Mouse (Mus musculus) thymus, postnatal 0 days (tissue): Measurements from ENCODE around the gene 2310022B05Rik. TPM values are rescaled to one million over a fixed set of nuclear protein-coding genes. Genes with fewer than 3 reads are reported as not detected.

Experiments used
- DNase-seq: peaks from one replicate; pipeline ENCODE4 v3.0.0-alpha.2; 2015; ENCODE audit warnings: low spot score
- polyA plus RNA-seq: library from polyadenylated mRNA; unstranded; fragments of >200 nt; fragmentation: Nextera tagmentation; extraction: Ambion mirVana; gene quantifications from 2 replicates; pipeline ENCODE4 v1.2.1, GENCODE M21; 2015

The 2310022B05Rik gene
- polyA plus RNA-seq, result 6.7 and 6.9 TPM in 2 replicates

GRCm38 (mm10) chr8:124663112-124663873, at the start of gene 2310022B05Rik:
2310022B05Rik (minus strand) TSS chr8:124663369.
- DNase-seq, result peak; percentile 67

DNA sequence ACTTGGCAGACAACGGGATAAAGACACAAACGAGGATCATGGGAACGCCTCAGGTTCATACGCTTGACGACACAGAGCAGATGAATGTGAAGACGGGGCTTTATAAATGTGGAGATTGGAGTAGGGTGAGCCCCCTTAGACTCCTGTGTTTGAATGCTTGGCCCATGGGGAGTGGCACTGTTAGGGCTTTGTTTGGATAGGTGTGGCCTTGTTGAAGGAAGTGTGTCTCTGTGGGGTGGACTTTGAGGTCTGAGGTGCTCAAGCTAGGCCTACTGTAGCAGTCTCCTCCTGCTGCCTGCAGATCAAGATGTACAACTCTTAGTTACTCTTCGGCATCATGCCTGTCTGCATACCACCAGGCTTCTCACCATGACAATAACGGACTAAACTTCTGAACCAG, 42.7 kb upstream of the 2310022B05Rik start:
- DNase-seq, result no peak

- DNase-seq, result no peak
Measured at GRCm38 (mm10) chr8:124704376-124704775, 41.2 kb upstream of the 2310022B05Rik start.

- peak; percentile 46 for DNase-seq
Measured at GRCm38 (mm10) chr8:124703526-124703925, 40.4 kb upstream of the 2310022B05Rik start.

DNA sequence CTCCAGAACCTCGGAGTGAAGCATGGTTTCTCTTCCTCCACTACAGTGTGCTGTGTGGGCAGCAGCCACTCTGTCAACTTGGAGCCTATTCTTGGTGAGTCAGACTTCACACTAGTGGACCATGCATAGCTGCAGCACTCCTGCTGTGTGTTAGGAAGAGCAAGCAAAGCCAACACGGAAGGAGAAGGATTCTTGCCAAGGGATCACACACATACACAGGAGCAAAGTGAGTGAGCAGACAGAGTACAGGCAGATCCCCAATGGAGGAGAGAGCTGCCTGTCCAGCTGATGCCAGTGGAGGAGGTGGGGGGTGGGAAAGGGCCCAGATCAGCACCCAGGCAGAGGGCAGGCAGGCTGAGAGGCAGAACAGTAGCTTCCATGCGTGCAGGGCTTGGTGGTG, 39.0 kb upstream of the 2310022B05Rik start:
- no peak for DNase-seq

GRCm38 (mm10) chr8:124701023-124701422, 37.9 kb upstream of the 2310022B05Rik start:
- DNase-seq, result peak; percentile 86

DNA sequence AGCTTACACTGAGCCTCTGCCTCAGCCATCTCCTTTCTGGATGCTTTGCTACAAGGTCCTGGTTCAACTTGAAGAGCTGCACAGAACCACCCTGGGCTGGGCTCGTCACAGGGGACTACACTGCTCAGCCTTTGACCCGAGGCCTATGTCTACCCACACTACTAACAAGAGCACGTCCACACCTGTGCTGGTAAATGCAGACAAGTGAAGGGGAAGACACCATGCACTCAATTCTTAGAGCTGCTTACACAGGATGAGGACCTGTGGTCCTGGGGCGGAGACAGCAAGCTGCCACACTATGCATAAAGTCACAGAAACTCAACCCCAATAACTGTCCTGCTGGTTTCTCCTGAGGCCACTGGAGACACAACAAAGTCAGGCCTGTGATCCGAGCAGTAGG, 37.1 kb upstream of the 2310022B05Rik start:
- peak; percentile 21 for DNase-seq

GRCm38 (mm10) chr8:124695424-124696100, 32.4 kb upstream of the 2310022B05Rik start:
- no peak for DNase-seq

DNA sequence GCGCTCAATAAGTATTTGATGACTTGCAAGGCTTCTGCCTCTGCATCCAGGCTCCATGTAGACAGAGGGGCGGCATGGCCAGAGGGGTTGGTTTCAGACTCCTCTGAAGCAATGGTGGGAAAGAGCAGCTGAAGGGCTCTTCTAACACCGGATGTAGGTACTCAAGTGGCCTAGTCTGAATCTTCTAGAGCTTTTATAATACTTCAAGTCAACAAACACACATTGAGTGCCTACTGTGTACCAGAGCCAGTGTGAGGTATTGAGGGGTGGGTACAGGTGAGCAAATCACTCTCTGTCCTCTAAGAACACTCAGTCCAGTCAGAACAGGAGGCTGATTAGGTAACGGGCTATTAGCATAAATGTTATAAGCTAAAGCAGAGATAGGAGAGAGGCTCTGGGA, 28.5 kb upstream of the 2310022B05Rik start:
- DNase-seq, result no peak

DNA sequence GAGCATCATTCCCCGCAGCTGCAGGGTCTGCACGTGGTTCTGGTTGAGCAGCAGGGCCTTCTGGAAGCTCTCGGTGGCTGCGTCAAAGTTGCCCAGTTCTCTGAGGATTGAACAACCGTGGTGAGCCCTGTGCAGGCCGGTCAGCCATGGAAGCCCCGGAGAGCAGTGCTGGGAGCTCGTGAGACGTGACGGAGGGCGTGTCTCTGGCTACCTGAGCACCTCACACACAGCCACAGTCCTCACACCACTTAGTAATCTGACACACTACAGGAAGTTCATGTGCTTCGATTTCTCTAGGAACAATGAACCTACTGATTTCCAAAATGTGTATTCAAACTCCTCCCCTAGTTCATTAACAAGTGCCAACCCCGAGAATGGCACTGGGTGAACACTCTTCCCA, 25.7 kb upstream of the 2310022B05Rik start:
- no peak for DNase-seq

GRCm38 (mm10) chr8:124682218-124682617, 19.0 kb upstream of the 2310022B05Rik start:
- no peak for DNase-seq

DNA sequence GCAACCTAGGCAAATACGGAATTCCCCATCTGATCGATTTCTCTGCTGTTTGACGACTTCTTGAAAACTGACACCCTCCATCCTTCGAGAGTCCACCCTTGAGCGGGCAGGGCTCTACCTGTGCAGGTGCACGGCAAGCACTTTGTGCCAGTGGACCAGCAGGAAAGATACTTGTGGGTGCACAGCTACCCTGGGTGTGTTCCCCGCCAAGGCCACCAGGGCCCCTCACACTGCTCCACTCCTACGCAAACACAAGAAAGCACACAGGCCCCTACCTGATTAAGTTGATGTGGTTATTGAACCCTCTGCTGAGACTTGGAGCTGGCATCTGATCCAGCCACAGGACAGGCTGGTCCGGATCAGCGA, 18.6 kb upstream of the 2310022B05Rik start:
- no peak for DNase-seq

- DNase-seq, result no peak
Measured at GRCm38 (mm10) chr8:124681077-124681791, 18.1 kb upstream of the 2310022B05Rik start.

DNA sequence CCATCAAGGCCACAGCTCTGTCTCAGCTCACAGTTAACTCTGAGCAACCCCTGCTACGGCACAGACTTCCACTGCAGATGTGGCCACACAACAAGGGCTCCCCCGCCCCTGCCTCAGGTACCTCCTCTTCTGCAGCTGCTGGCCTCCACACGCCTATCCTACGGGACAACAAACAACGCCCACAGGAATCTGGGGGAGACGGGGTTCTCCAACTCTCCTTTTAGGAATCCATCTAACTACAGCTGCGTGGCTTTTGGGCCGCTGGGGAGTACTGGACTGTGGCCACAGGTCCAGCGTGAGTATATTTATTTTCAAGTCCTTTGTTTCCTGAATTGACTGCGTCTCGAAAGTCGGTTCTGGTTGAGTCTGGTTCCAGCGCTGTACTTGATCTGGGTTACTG, 15.1 kb upstream of the 2310022B05Rik start:
- DNase-seq, result no peak

- DNase-seq, result peak; percentile 52
Measured at GRCm38 (mm10) chr8:124677486-124677885, 14.3 kb upstream of the 2310022B05Rik start.

DNA sequence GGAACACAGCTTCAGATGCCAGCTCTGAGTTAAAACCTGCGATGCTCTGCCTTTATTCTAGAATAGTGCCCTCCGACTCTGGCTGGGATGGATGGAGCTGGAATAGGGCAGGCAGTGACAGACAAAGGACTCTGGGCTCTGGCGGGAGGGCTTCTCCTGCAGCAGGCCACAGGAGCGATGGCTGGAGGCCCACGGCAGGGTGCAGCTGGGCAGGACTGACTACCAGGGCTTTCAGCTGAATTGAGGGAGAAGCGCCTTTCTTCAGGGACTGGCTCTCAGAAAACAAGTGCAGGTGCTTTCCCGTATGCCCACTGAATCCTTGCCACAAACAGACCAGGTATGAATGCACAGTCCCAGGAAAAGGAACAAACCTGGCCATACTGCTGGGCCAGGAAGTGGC, 13.9 kb upstream of the 2310022B05Rik start:
- no peak for DNase-seq

- peak; percentile 8 for DNase-seq
Measured at GRCm38 (mm10) chr8:124676661-124677060, 13.5 kb upstream of the 2310022B05Rik start.

DNA sequence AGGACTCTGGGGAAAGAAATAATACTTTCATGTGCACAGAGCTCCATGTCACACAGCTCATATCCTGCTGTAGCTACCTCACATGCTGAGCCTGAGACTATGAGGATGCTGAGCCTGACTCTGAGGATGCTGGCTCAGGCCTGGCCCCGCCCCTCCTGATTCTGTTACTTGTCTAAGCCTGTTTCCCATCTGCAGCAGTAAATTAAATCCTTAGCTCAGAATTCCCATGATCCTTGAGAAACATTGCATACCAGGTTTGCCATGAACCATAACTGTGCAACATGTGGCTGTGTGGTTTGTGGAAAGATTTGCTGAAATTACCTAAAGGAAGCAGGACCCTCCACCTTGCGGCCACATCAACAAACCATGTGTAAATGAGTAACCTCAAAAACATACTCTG, 9.2 kb upstream of the 2310022B05Rik start:
- no peak for DNase-seq

GRCm38 (mm10) chr8:124668798-124669197, 5.6 kb upstream of the 2310022B05Rik start:
- DNase-seq, result no peak

DNA sequence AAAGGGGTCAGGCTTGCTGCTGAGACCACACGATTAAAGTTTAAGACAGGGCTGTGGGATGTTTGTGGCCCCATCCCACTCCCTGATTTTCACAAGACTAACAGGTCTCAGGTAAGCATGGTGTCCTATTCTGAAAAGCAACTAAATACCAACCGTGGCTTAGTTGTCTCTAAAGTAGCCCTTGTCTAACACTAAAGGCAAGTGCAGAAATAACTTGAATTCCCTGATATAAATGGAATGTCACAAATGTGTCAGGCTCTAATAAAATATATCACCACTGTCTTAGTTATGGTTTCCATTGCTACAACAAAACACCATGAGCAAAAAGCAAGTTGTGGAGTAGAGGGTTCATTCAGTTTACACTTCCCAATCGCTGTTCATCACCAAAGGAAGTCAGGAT, 1.2 kb upstream of the 2310022B05Rik start:
- DNase-seq, result no peak

GRCm38 (mm10) chr8:124663874-124664230, 683 bp upstream of the 2310022B05Rik start:
- DNase-seq, result no peak

GRCm38 (mm10) chr8:124662446-124663111, 590 bp downstream of the 2310022B05Rik start:
- no peak for DNase-seq
